Mouse (Mus musculus) stomach, embryonic 16.5 days (tissue): ENCODE measurements at regions not wholly inside any gene's neighbourhood (a gene's known extent, or its start where the extent isn't known, plus 50 kb on each side); places are given as distances from the start of the nearest gene placed in this dataset.

ENCODE experiments used
- ATAC-seq: fragments of 200-750 bp; cut with Nextera tagmentation; 2 replicates; pipeline ENCODE4 v1.8.0; 2017; ENCODE audit warnings: moderate number of reproducible peaks, moderate TSS enrichment; ENCODE audit not compliant: insufficient read depth, low FRiP score
- H3K27ac ChIP-seq: fragments of 300-500 bp; sonication (generic); 2 replicates; pipeline ENCODE4 v1.5.1; 2014; ENCODE audit warnings: low read length
- H3K27me3 ChIP-seq: fragments of 300-500 bp; sonication (generic); 2 replicates; pipeline ENCODE4 v1.6.1; 2014; ENCODE audit warnings: low read length, control low read depth, mixed read lengths; ENCODE audit not compliant: control insufficient read depth, insufficient read depth
- H3K36me3 ChIP-seq: fragments of 300-500 bp; sonication (generic); 2 replicates; pipeline ENCODE4 v1.6.1; 2014; ENCODE audit warnings: low read length; ENCODE audit not compliant: control insufficient read depth, insufficient read depth
- H3K4me1 ChIP-seq: fragments of 300-500 bp; sonication (generic); 2 replicates; pipeline ENCODE4 v1.6.1; 2014; ENCODE audit warnings: low read length, control low read depth, mixed read lengths; ENCODE audit not compliant: control insufficient read depth, insufficient read depth
- H3K4me2 ChIP-seq: fragments of 300-500 bp; sonication (generic); 2 replicates; pipeline ENCODE4 v1.6.1; 2014; ENCODE audit warnings: low read depth, low read length, mixed read lengths
- H3K4me3 ChIP-seq: fragments of 300-500 bp; sonication (generic); replicated peaks from 2 replicates; pipeline ENCODE4 v1.5.1; 2014; ENCODE audit warnings: mild to moderate bottlenecking, low read length
- H3K9ac ChIP-seq: fragments of 300-500 bp; sonication (generic); 2 replicates; pipeline ENCODE4 v1.6.1; 2014; ENCODE audit warnings: low read length
- H3K9me3 ChIP-seq: fragments of 300-500 bp; sonication (generic); replicated peaks from 2 replicates; pipeline ENCODE4 v1.6.1; 2016; ENCODE audit warnings: low read length, control low read depth; ENCODE audit not compliant: control insufficient read depth
- WGBS: fragments of 180-500 bp; shearing (Covaris S2); extraction: QIAGEN DNeasy Blood & Tissue Kit; methylation state at CpG from one replicate; pipeline ENCODE4 v1.1.7; 2014; 5-methylcytosine and 5-hydroxymethylcytosine counted together

GRCm38 (mm10) chr4:80442711-80443110, 391.2 kb upstream of the Tyrp1 start:
- 49% methylated on average over 4 of the region's 4 CpGs for WGBS
- Histone ChIP-seq H3K27me3 (no peaks in the 10 kb centered on the region), H3K4me1 (no peaks in the 10 kb centered on the region), H3K9me3 (no peaks in the 10 kb centered on the region), H3K36me3 (no peaks in the 10 kb centered on the region), H3K9ac (no peak overlapping the region), H3K27ac (no peak overlapping the region), H3K4me2 (no peak overlapping the region), H3K4me3 (no peak overlapping the region)
- no peak for ATAC-seq

DNA sequence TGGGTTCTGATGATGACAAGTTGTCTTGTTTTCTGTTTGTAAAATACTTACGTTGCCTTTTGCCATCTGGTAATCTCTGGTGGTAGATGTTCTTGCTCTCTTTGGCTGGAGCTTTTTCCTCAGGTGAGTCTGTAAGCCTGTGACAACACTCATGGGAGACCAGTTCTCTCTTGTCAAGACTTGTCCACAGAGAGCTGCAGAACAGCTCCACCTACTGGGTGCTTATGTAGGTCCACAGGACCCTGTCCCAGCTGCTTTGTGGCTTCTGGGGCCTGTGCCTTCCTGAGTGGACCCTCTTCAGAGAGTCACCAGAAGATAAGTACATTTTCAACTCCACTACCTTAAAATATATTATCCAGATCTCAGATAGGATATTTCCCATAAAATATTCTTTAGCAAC, 370.3 kb upstream of the Tyrp1 start:
- H3K4me3 ChIP-seq: no peak overlapping the region
- H3K27me3 ChIP-seq: no peaks in the 10 kb centered on the region
- no peak for ATAC-seq
- no peaks in the 10 kb centered on the region for H3K4me1 ChIP-seq
- no peak overlapping the region for H3K27ac ChIP-seq
- H3K9me3 ChIP-seq: no peaks in the 10 kb centered on the region
- 84% methylated on average over 1 of the region's 1 CpGs for WGBS
- no peak overlapping the region for H3K4me2 ChIP-seq
- H3K9ac ChIP-seq: no peak overlapping the region
- H3K36me3 ChIP-seq: no peaks in the 10 kb centered on the region

- H3K36me3 ChIP-seq: no peaks in the 10 kb centered on the region
- no peaks in the 10 kb centered on the region for H3K4me1 ChIP-seq
- ATAC-seq: no peak
- WGBS: 87% methylated on average over 4 of the region's 4 CpGs
- H3K4me2 ChIP-seq: no peak overlapping the region
- H3K27me3 ChIP-seq: no peaks in the 10 kb centered on the region
- no peak overlapping the region for H3K9ac ChIP-seq
- no peaks in the 10 kb centered on the region for H3K9me3 ChIP-seq
- no peak overlapping the region for H3K27ac ChIP-seq
- H3K4me3 ChIP-seq: no peak overlapping the region
These were observed 358.0 kb upstream of the Tyrp1 start for GRCm38 (mm10) chr4:80475736-80476478.

- ATAC-seq: no peak
- Histone ChIP-seq H3K4me2 (no peak overlapping the region), H3K27me3 (no peaks in the 10 kb centered on the region), H3K27ac (no peak overlapping the region), H3K36me3 (no peaks in the 10 kb centered on the region), H3K9me3 (no peaks in the 10 kb centered on the region), H3K4me3 (no peak overlapping the region), H3K4me1 (0 out of 2 replicates have a peak, but pooled peaks cover 3% of the 10 kb centered on the region), H3K9ac (no peak overlapping the region)
- 73% methylated on average over 2 of the region's 2 CpGs for WGBS
These were observed 318.8 kb upstream of the Tyrp1 start for GRCm38 (mm10) chr4:80515087-80515486.

DNA sequence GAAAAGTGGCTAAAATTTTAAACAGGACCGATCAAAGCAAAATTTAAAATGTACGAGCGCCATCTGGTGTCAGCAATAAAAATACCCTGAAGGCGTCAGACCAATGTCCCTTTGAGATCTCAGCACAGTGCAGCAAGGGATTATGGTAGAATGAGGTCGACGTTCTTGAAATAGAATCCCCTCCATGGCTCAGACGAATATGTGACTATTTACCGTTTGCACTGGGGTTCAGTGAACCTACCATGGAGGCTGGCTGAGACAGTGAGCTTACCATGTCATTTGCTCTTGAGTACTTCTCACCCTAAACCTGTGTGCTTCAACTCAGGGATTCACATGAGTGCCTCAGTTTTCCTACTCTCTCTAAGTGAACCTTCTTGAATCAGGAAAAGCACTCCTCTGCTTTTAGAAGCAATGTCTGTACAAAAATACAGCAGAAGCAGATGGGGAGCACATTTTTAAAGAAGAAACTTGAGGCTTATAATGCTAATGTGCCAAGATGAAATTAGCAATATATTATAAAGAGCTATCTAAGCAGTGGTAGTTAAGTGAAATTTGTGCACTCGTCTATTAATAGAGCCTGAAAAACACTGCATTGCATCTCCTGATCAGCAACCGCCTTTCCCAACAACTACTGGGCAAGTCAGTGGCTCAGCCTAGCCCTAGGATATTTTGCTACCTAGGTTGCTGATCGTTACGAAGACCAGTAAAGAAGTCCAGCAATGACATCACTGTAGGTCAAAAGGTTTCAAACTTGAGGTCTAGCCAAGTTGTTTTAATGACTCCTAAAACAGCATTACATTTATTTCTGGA, 316.2 kb upstream of the Tyrp1 start:
- no peaks in the 10 kb centered on the region for H3K9me3 ChIP-seq
- no peak overlapping the region for H3K27ac ChIP-seq
- H3K4me2 ChIP-seq: no peak overlapping the region; the same call in 1 of the 2 replicates
- H3K4me3 ChIP-seq: no peak overlapping the region
- 0 out of 2 replicates have a peak, but pooled peaks cover 3% of the 10 kb centered on the region for H3K4me1 ChIP-seq
- ATAC-seq: peak; percentile 37
- no peaks in the 10 kb centered on the region for H3K36me3 ChIP-seq
- H3K9ac ChIP-seq: no peak overlapping the region
- no peaks in the 10 kb centered on the region for H3K27me3 ChIP-seq
- 25% methylated on average over 12 of the region's 12 CpGs for WGBS

GRCm38 (mm10) chr4:80518589-80518988, 315.3 kb upstream of the Tyrp1 start:
- Histone ChIP-seq H3K36me3 (no peaks in the 10 kb centered on the region), H3K27me3 (no peaks in the 10 kb centered on the region), H3K4me3 (no peak overlapping the region), H3K9me3 (no peaks in the 10 kb centered on the region), H3K27ac (no peak overlapping the region), H3K9ac (no peak overlapping the region), H3K4me1 (0 out of 2 replicates have a peak, but pooled peaks cover 3% of the 10 kb centered on the region), H3K4me2 (no peak overlapping the region)
- no peak for ATAC-seq

DNA sequence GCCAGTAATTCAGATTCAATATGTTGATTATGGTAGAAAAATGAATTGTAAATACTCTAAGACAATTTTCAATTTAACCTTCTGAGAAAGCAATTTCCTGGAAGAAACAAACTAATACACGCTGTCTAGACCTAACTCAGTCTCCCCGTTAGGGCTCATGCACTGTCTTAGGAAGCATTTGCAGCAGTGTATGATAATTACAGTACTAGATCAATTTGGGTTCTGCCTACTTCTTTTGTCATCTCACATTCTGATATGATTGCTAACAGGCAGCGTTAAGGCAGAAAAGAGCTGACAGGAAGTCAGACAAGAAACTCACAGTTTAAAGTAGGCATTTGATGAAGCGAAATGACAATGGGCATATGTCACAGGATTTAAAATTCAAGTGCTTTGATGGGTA, 294.1 kb upstream of the Tyrp1 start:
- Histone ChIP-seq H3K27me3 (no peaks in the 10 kb centered on the region), H3K27ac (no peak overlapping the region), H3K4me1 (no peaks in the 10 kb centered on the region), H3K4me3 (no peak overlapping the region), H3K9me3 (no peaks in the 10 kb centered on the region), H3K9ac (no peak overlapping the region), H3K4me2 (no peak overlapping the region), H3K36me3 (no peaks in the 10 kb centered on the region)
- ATAC-seq: no peak
- 84% methylated on average over 4 of the region's 4 CpGs for WGBS

DNA sequence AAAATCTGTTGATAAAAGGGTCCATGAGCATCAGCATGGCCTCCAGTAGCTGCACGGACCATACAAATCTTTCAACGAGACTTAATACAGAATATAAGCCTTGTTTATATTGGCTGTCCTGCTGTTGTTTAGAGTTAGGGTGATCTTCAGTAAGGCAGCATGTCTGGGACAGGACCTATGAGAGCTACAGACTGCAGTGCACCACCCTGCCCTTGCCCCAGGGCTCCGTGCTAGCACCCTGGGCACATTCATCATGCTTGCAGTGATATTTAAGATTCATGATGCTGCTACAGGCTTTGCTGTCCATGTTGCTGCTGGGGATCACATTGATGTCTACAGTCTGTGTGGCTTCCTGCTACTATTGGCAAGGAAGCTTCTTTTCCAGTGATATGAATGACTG, 288.8 kb upstream of the Tyrp1 start:
- H3K4me3 ChIP-seq: no peak overlapping the region
- no peaks in the 10 kb centered on the region for H3K4me1 ChIP-seq
- H3K27me3 ChIP-seq: no peaks in the 10 kb centered on the region
- H3K9me3 ChIP-seq: no peaks in the 10 kb centered on the region
- ATAC-seq: 0 out of 2 replicates have a peak, but pooled peaks have one; percentile 50
- H3K36me3 ChIP-seq: no peaks in the 10 kb centered on the region
- 44% methylated on average over 3 of the region's 3 CpGs for WGBS
- no peak overlapping the region for H3K27ac ChIP-seq
- no peak overlapping the region for H3K4me2 ChIP-seq
- H3K9ac ChIP-seq: no peak overlapping the region

GRCm38 (mm10) chr4:80589438-80589837, 244.5 kb upstream of the Tyrp1 start:
- no peaks in the 10 kb centered on the region for H3K27me3 ChIP-seq
- H3K4me2 ChIP-seq: no peak overlapping the region
- H3K36me3 ChIP-seq: no peaks in the 10 kb centered on the region
- no peaks in the 10 kb centered on the region for H3K4me1 ChIP-seq
- no peak for ATAC-seq
- no peak overlapping the region for H3K4me3 ChIP-seq
- no peak overlapping the region for H3K27ac ChIP-seq
- no peaks in the 10 kb centered on the region for H3K9me3 ChIP-seq
- 69% methylated on average over 4 of the region's 4 CpGs for WGBS
- no peak overlapping the region for H3K9ac ChIP-seq
